Mouse (Mus musculus) lung, postnatal 25 days (tissue): ENCODE measurements at regions not wholly inside any gene's neighbourhood (a gene's known extent, or its start where the extent isn't known, plus 50 kb on each side); places are given as distances from the start of the nearest gene placed in this dataset.
A peak's percentile ranks its signal among the peaks of the same experiment; 100 is the strongest.

ENCODE experiments used
- DNase-seq: peaks from one replicate; pipeline ENCODE4 v3.0.0; 2022; ENCODE audit warnings: low spot score

- DNase-seq: peak; percentile 20
Observed at GRCm38 (mm10) chr9:102449366-102449765, 56.2 kb upstream of the Ky start.

GRCm38 (mm10) chr9:102446066-102446465 lies 59.5 kb upstream of the Ky start:
- peak; percentile 5 for DNase-seq

DNA sequence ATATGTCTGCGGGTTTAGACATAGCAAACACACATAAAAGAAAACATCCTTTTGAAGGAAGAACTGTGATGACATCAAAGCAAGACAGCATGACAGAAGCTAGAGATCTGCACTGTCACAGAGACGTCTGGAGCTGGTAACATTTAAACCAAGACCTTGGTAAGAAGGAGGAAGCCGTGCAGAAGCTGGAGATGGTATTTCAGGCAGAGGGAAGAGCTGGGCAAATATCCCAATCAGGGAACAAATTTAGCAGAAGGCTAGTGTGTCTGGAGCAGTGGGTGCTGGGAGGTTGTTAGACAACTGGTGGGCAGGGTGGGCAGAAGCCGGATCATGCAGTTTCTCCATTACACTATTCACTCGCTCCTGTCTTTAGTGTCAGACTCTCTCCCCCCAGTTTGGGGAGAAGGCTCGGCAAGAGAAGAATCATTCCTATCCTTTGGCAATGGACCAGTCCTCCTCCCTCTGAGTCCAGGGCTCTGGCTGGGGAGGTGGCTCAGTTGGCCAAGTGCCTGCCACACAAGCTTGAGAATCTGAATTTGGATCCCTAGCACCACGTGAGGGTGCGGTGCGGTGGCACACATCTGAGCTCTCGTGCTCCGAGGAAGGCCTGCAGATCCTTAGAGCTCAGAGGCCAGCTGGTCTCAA lies 63.2 kb upstream of the Ky start:
- no peak for DNase-seq

GRCm38 (mm10) chr9:102437641-102438040 lies 67.9 kb upstream of the Ky start:
- no peak for DNase-seq

DNA sequence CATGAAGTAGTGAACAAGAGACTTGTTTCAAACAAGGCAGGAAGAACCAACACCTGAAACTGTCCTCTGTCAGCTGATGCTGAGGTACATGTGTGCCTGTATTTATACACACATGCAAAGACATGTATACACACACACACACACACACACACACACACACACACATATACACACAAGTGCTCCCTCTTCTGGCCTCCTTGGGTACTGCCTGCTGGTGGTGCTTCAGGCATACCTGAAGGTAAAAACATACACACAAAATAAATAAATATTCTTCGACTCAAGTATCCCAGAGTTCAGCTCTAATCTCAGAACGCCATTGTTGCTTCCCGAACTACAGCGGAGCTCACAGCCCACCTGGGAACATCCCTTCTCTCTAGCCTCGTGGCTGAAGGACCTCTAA lies 69.2 kb upstream of the Ky start:
- no peak for DNase-seq

GRCm38 (mm10) chr9:102428031-102428430 lies 73.5 kb upstream of the Ephb1 start:
- no peak for DNase-seq

GRCm38 (mm10) chr9:102424672-102425345 lies 70.3 kb upstream of the Ephb1 start:
- no peak for DNase-seq

- DNase-seq: no peak
Observed at GRCm38 (mm10) chr9:102423919-102424671, 69.6 kb upstream of the Ephb1 start.

DNA sequence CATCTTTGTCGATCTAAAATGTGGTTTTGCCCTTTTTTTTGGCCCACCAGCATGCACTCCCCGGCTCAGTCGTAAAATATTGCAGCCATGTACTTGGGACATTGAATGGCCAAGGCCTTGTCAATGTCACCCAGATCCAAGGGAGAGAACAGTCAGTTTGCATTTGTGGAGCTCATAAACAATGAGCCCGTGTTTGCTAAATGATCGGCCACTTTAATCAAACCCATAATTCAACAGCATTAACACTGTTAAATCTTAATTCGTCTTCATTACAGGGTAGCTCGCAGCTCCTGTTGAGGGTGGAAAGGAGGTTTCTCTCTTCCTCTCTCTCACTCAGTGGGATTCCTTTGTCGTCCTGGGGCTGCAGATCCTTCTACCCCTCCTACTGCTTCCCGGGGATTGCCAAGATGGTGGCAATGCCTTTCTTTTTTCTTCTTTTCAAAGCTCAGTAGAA lies 69.0 kb upstream of the Ephb1 start:
- DNase-seq: no peak

GRCm38 (mm10) chr9:102421826-102422225 lies 67.3 kb upstream of the Ephb1 start:
- no peak for DNase-seq

GRCm38 (mm10) chr9:102420196-102420595 lies 65.7 kb upstream of the Ephb1 start:
- no peak for DNase-seq

DNA sequence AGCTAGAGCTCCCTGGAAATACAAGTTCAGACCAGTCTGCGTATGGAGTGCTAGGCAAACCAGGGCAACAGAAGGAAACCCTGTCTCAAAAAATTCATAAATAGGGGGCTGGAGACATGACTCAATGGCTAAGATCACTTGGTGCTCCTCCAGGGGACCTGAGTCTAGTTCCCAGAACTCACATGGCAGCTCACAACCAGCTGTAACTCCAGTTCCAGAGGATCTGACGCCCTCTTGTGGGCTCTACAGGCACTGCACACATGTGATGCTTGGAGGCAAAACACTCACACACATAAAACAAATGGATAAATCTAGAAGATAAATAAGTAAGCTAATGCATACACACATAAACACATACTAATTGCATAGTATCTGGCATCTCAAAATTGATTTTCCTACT lies 59.1 kb upstream of the Ephb1 start:
- DNase-seq: no peak

GRCm38 (mm10) chr9:102410666-102411065 lies 56.2 kb upstream of the Ephb1 start:
- DNase-seq: no peak

DNA sequence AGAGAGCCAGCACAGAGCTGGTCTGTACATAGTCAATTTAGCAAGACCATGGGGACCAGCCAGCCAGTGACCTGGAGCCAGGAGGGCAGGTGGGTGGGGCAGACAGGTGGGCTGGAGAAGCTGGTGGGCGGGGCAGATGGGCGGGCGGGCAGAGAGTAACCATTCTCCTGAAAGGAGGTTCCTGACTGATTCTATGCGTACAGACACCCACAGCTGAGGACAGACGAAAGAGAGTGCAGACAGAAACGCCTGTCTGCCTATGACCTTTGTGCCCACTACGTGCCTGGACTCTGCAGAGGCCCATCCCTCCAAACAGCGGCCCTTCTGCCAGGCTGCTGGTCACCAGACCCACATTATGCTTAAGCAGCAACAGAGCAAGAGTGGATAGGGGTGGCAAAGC lies 51.5 kb upstream of the Ephb1 start:
- no peak for DNase-seq
